Mouse (Mus musculus): ENCODE results near the gene Ppp1r26.

GRCm38 (mm10) chr2:28469461-28469860, 22.9 kb downstream of the Ppp1r26 start:
- TF ChIP-seq CTCF (IDR thresholded peaks at IDR 0.05; ENCODE audit: low read depth) (no peak), EP300 (IDR thresholded peaks at IDR 0.05; ENCODE audit: low read depth) (no peak)

Measured in heart, postnatal 0 days (tissue).